Mouse (Mus musculus) CH12.LX (cell line): ENCODE data around the gene Cyp20a1. TPM values are rescaled to one million over a fixed set of nuclear protein-coding genes. Genes with fewer than 3 reads are reported as not detected.

Experiments used
- DNase-seq: peaks from one replicate; pipeline ENCODE4 v3.0.0-alpha.2; 2013; ENCODE audit errors: extremely low read depth
- H3K27ac ChIP-seq: 2 replicates; pipeline ENCODE4 v1.5.1; 2012; ENCODE audit warnings: low read depth, mild to moderate bottlenecking, control low read depth, moderate library complexity; ENCODE audit not compliant: insufficient read depth
- H3K27me3 ChIP-seq: replicated peaks from 2 replicates; pipeline ENCODE3; 2012; ENCODE audit warnings: inconsistent platforms
- H3K36me3 ChIP-seq, 2 experiments: replicated peaks in 1 of 2; 2 replicates each; pipeline versions ENCODE3 to v1.6.1; 2012; ENCODE audit warnings: inconsistent platforms in 1 of 2, low read length in 1 of 2, mild to moderate bottlenecking in 1 of 2, mixed read lengths in 1 of 2, moderate library complexity in 1 of 2; ENCODE audit not compliant: control insufficient read depth in 1 of 2, insufficient read depth in 1 of 2
- H3K4me1 ChIP-seq, 2 experiments: 2 replicates each; pipeline ENCODE4 v1.6.1; 2012; ENCODE audit warnings: inconsistent platforms in 1 of 2, moderate library complexity in 1 of 2; ENCODE audit not compliant: insufficient read depth in 2 of 2, control insufficient read depth in 1 of 2
- H3K4me2 ChIP-seq: 2 replicates; pipeline ENCODE4 v1.6.1; 2012; ENCODE audit warnings: low read depth, mild to moderate bottlenecking, control low read depth; ENCODE audit not compliant: poor library complexity, insufficient read depth, severe bottlenecking
- H3K4me3 ChIP-seq, 3 experiments: fragments of 150-350 bp in 1 of 3; sonication (generic) in 1 of 3; replicated peaks in 1 of 3; 2 replicates each; pipeline versions ENCODE3 to v1.5.1; 2011 to 2012; ENCODE audit warnings: low read depth in 2 of 3, low read length in 2 of 3, mild to moderate bottlenecking in 2 of 3, moderate library complexity in 2 of 3, control low read depth in 1 of 3, improper control_type of control experiment in 1 of 3, inconsistent platforms in 1 of 3, mixed read lengths in 1 of 3; ENCODE audit not compliant: poor library complexity in 1 of 3
- H3K79me2 ChIP-seq: replicated peaks from 2 replicates; pipeline ENCODE4 v1.6.1; 2012; ENCODE audit warnings: mild to moderate bottlenecking, moderate library complexity; ENCODE audit not compliant: control insufficient read depth, poor library complexity, insufficient read depth, severe bottlenecking; ENCODE audit errors: extremely low read depth
- H3K9ac ChIP-seq: 2 replicates; pipeline ENCODE4 v1.6.1; 2012; ENCODE audit warnings: low read depth, mild to moderate bottlenecking, control low read depth, moderate library complexity; ENCODE audit not compliant: insufficient read depth
- H3K9me3 ChIP-seq: replicated peaks from 2 replicates; pipeline ENCODE3; 2012; ENCODE audit warnings: low read length, inconsistent platforms, mixed read lengths
- CTCF ChIP-seq, 2 experiments: IDR thresholded peaks in 1 of 2; conservative IDR thresholded peaks in 1 of 2; 2 replicates each; pipeline ENCODE4 v1.5.1; 2011 to 2012; ENCODE audit warnings: low read depth in 2 of 2, low read length in 2 of 2, improper control_type of control experiment in 1 of 2, inconsistent platforms in 1 of 2, mild to moderate bottlenecking in 1 of 2, moderate library complexity in 1 of 2
- KAT2A ChIP-seq: IDR thresholded peaks from 2 replicates; pipeline ENCODE4 v1.6.1; 2012; ENCODE audit warnings: low read length, improper control_type of control experiment, inconsistent platforms; ENCODE audit not compliant: insufficient replicate concordance
- POLR2AphosphoS2 ChIP-seq: IDR thresholded peaks from 2 replicates; pipeline ENCODE4 v1.6.1; 2011; ENCODE audit warnings: low read depth, low read length, improper control_type of control experiment
- RAD21 ChIP-seq: IDR thresholded peaks from 2 replicates; pipeline ENCODE4 v1.6.1; 2011; ENCODE audit warnings: low read depth, mild to moderate bottlenecking, low read length, improper control_type of control experiment, moderate library complexity
- SMC3 ChIP-seq: IDR thresholded peaks from 2 replicates; pipeline ENCODE4 v1.6.1; 2011; ENCODE audit warnings: low read depth, low read length, improper control_type of control experiment
- USF1 ChIP-seq: IDR thresholded peaks from 2 replicates; pipeline ENCODE4 v1.6.1; 2014; ENCODE audit warnings: low read depth, mild to moderate bottlenecking, inconsistent platforms, low read length, improper control_type of control experiment
- dilution Hi-C: fragments of 300-500 bp; cut with MboI; formaldehyde crosslinking; loops from 2 replicates; pipeline ENCODE4 v1.14.3; 2020; ENCODE audit warnings: low sequenced_read_pairs; ENCODE audit not compliant: extremely low pct_unique_long_range_greater_than_20kb, extremely low pct_ligation_motif_present
- in situ Hi-C: fragments of 300-500 bp; cut with MboI; formaldehyde crosslinking; loops from 3 replicates; pipeline ENCODE4 v1.14.3; 2019; ENCODE audit warnings: low sequenced_read_pairs, low pct_ligation_motif_present, low pct_unique_long_range_greater_than_20kb, mixed read lengths
- polyA plus RNA-seq: library from polyadenylated mRNA; unstranded; fragments of >175 nt; gene quantifications from 2 replicates; pipeline ENCODE4 v1.2.1, GENCODE M21; 2012; ENCODE audit warnings: low read depth; ENCODE audit not compliant: insufficient read length
- total RNA-seq, 2 experiments: library from RNA; depleted of rRNA; stranded (reverse); fragments of 300-350 nt in 1 of 2; fragments of >200 nt in 1 of 2; gene quantifications; 2 replicates each; pipeline ENCODE4 v1.2.3; 2012 to 2014

Gene Cyp20a1
- total and polyA plus RNA-seq, 3 experiments: 20.4 to 41.4 (median 26.9) TPM

GRCm38 (mm10) chr1:60416724-60417123 is 73.6 kb downstream of the Cyp20a1 start:
- no peak overlapping the region for H3K9ac ChIP-seq
- TF ChIP-seq USF1: no peak
- TF ChIP-seq POLR2AphosphoS2: no peak
- no peak for TF ChIP-seq RAD21
- H3K9me3 ChIP-seq: no peaks in the 10 kb centered on the region
- H3K27me3 ChIP-seq: no peaks in the 10 kb centered on the region
- no peak overlapping the region for H3K27ac ChIP-seq
- in situ Hi-C loops (no loop called here), dilution Hi-C loops (no loop called here)
- no peak overlapping the region for H3K4me3 ChIP-seq
- peaks cover 11% of the 10 kb centered on the region for H3K79me2 ChIP-seq
- peaks cover 0 to 7% of the 10 kb centered on the region in 2 experiments; a peak in 1 of 4 replicates for H3K4me1 ChIP-seq
- H3K4me2 ChIP-seq: no peak overlapping the region
- no peaks in the 10 kb centered on the region for H3K36me3 ChIP-seq
- DNase-seq: no peak

- dilution Hi-C loops (no loop called here), in situ Hi-C loops (no loop called here)
- no peaks in the 10 kb centered on the region for H3K27me3 ChIP-seq
- H3K9ac ChIP-seq: no peak overlapping the region
- DNase-seq: no peak
- no peak overlapping the region for H3K27ac ChIP-seq
- no peak overlapping the region for H3K4me3 ChIP-seq
- TF ChIP-seq SMC3: peak; percentile 18
- TF ChIP-seq POLR2AphosphoS2: no peak
- peak in 1 of 2 experiments; percentile 35; a peak in 2 of 4 replicates for TF ChIP-seq CTCF (conservative IDR thresholded peaks at IDR 0.05 in 1 of 2, IDR thresholded peaks at IDR 0.05 in 1 of 2; ENCODE audit: low read depth in 2 of 2, low read length in 2 of 2)
- no peaks in the 10 kb centered on the region for H3K79me2 ChIP-seq
- H3K36me3 ChIP-seq: no peaks in the 10 kb centered on the region
- peaks cover 4 to 10% of the 10 kb centered on the region in 2 experiments; a peak in 2 of 4 replicates for H3K4me1 ChIP-seq
- no peaks in the 10 kb centered on the region for H3K9me3 ChIP-seq
- no peak overlapping the region for H3K4me2 ChIP-seq
Measured at GRCm38 (mm10) chr1:60423882-60424281, 80.8 kb downstream of the Cyp20a1 start.

GRCm38 (mm10) chr1:60428341-60428740 is 85.2 kb downstream of the Cyp20a1 start:
- no peaks in the 10 kb centered on the region for H3K9me3 ChIP-seq
- no peak for TF ChIP-seq KAT2A
- H3K4me2 ChIP-seq: no peak overlapping the region
- in situ Hi-C loops (no loop called here), dilution Hi-C loops (no loop called here)
- H3K36me3 ChIP-seq: no peaks in the 10 kb centered on the region
- H3K27ac ChIP-seq: no peak overlapping the region
- no peak overlapping the region for H3K4me3 ChIP-seq
- H3K27me3 ChIP-seq: no peaks in the 10 kb centered on the region
- no peaks in the 10 kb centered on the region for H3K79me2 ChIP-seq
- 0 out of 4 replicates have a peak, but pooled peaks cover 0 to 3% of the 10 kb centered on the region in 2 experiments for H3K4me1 ChIP-seq
- no peak overlapping the region for H3K9ac ChIP-seq
- no peak for DNase-seq

- Histone ChIP-seq H3K9ac (no peak overlapping the region), H3K4me1 (0 out of 4 replicates have a peak, but pooled peaks cover 0 to 3% of the 10 kb centered on the region in 2 experiments), H3K79me2 (no peaks in the 10 kb centered on the region), H3K4me2 (no peak overlapping the region), H3K9me3 (no peaks in the 10 kb centered on the region), H3K27me3 (no peaks in the 10 kb centered on the region), H3K4me3 (no peak overlapping the region), H3K27ac (no peak overlapping the region), H3K36me3 (no peaks in the 10 kb centered on the region)
- in situ Hi-C loops (no loop called here), dilution Hi-C loops (no loop called here)
- TF ChIP-seq CTCF (conservative IDR thresholded peaks at IDR 0.05 in 1 of 2, IDR thresholded peaks at IDR 0.05 in 1 of 2; ENCODE audit: low read depth in 2 of 2, low read length in 2 of 2): peak; percentile 53 to 68
- no peak for TF ChIP-seq KAT2A
- peak; percentile 40 for TF ChIP-seq SMC3
- TF ChIP-seq RAD21: peak; percentile 64
- DNase-seq: peak; percentile 16
Measured at GRCm38 (mm10) chr1:60428932-60429331, 85.8 kb downstream of the Cyp20a1 start.
